Mouse (Mus musculus): ENCODE results near the gene Rnf113a2. TPM values are rescaled to one million over a fixed set of nuclear protein-coding genes. Genes with fewer than 3 reads are reported as not detected.

The Rnf113a2 gene
- total RNA-seq, 2 experiments from 2014 or later: 14.3 to 20.2 TPM

GRCm38 (mm10) chr12:84407874-84408818 is 8.8 kb upstream of the Rnf113a2 start:
- no peak for DNase-seq (ENCODE audit: low spot score in 2 of 2)

DNA sequence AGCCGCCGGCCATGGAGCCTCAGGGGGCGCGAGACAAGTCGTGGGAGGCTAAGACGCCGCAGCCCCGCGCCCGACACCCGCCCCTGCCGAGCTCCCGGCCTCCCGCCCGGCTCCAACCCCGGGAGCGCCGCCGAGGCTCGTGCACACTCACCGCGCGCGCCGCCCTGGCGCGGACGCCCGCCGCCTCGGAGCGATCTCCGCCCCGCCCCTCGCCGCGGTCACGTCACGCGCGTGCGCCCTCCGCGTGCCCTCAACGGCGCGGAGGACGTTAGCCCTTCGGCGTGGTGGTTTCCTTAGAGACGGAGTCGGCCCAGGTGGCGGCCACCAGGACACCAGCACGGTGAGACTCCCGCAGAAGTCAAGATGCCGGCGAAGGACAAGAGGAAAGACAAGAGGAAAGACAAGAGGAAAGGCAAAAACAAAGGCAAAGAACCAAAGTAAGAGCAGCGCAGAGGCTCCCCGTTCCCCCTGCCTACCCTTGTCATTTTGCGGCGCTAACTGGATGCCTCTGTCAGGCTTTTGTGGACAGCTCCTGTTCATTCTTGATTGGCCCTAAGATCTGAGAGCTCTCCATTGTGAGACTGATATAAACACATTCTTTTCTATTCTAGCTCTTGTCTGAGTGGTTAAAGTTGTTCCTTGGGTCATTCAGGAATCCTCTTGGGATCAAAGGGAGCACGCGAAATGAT is 8.0 kb upstream of the Rnf113a2 start, which contains the start of the genes Entpd5 and Bbof1:
Entpd5 (minus strand) TSS at position 211 of the 689 bp plus-strand sequence.
Bbof1 (plus strand) TSS at position 253 of the 689 bp plus-strand sequence.
- peak; percentile 91 to 93 for DNase-seq (ENCODE audit: low spot score in 2 of 2)

GRCm38 (mm10) chr12:84417605-84417922 is 568 bp downstream of the Rnf113a2 start:
- no peak for DNase-seq (ENCODE audit: low spot score in 2 of 2)

DNA sequence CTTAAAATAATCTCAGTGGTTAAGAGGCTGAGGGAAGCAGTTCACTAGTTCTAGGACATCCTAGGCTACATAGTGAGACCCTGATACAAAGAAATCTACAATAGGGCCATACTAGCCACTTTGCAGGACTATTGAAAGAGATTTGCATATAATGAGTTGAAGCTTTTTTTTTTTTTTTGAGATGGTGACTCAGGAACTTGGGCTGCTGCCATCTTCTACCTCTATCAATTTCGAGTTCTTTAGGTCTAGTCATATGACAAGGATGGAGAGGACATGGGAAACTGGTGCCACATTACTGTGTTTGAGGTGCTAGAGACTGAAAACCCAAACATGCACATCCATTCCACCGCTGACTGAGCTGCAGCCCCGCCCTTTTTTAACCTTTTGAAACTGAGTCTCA is 7.0 kb downstream of the Rnf113a2 start:
- no peak for DNase-seq (ENCODE audit: low spot score in 2 of 2)

DNA sequence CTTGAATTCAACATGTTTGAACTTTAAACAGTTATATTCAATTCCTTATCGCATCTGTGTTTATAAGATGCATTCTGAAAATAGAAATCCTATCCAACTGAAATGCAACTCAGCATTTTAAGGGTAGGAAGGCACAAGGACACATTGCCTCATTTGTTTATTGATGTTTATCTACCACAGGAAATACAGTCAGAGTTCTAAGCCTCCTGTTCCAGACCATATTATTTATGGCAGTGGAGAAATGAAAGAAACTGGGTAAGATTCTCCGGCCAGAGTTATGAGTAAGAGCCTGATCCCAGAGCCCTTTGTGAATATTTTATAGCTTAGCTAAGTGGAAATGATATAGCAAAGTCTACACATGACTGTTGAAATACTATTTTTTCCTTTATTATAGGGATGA is 12.8 kb downstream of the Rnf113a2 start:
- DNase-seq (ENCODE audit: low spot score in 2 of 2): no peak

- DNase-seq (ENCODE audit: low spot score in 2 of 2): no peak
Measured at GRCm38 (mm10) chr12:84438697-84439096, 21.7 kb downstream of the Rnf113a2 start.

DNA sequence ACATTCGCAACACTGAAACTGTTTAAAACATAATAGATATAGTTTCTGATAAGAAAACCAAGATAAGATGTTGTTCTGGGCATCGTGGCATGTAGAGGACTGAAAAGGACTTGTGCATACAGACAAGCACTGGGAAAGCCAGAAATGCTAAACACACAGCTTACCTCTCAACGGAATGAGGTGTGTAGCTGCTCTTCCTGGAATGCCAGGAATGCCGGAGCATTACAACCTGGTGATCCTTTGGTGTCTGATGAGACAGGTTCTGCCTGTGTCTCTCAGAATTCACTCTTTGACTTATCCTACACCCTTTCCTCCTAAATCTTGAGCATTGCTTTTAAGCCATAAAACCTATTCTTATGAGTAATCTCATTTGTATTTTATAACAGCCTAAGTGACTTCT is 25.5 kb downstream of the Rnf113a2 start:
- DNase-seq (ENCODE audit: low spot score in 2 of 2): no peak

- no peak for DNase-seq (ENCODE audit: low spot score in 2 of 2)
Measured at GRCm38 (mm10) chr12:84447386-84447785, 30.4 kb downstream of the Rnf113a2 start.

DNA sequence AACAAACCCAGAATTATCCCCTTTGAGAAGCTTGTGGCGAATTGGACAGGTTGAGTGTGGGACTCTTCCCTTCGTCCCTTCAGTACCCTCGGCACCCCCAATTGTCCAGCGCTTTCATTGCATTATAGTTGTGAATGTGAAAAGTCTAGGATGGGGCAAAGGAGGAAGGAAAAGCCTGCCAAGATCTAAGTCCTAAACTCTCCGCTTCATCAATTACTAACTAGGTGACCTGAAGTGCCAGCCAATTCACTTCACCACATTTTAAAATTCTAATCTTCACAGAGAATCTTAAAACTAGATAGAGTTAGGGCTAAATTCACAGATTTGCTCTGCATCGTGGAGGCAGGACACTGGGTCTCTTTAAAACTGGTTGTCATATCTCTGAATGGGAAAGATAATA is 31.2 kb downstream of the Rnf113a2 start:
- no peak for DNase-seq (ENCODE audit: low spot score in 2 of 2)

GRCm38 (mm10) chr12:84449887-84450286 is 32.9 kb downstream of the Rnf113a2 start:
- no peak for DNase-seq (ENCODE audit: low spot score in 2 of 2)

DNA sequence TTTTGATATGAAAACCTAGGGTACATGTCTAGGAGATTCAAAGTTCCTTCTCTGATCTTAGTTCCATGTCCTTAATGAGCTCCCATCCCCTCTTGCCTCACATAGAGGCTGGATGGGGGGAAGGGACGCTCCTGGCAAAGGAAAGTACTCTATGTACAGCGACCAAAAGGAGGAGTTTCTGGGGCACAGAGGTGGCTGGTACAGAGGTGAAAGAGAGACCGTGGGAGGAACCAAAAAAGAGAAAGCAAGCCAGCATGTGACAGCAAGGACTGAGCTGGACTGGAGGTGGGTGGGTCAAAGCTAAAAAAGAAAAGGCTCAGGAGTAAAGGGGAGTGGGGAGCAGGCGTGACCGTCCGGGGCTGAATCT is 33.3 kb downstream of the Rnf113a2 start:
- DNase-seq (ENCODE audit: low spot score in 2 of 2): no peak

DNA sequence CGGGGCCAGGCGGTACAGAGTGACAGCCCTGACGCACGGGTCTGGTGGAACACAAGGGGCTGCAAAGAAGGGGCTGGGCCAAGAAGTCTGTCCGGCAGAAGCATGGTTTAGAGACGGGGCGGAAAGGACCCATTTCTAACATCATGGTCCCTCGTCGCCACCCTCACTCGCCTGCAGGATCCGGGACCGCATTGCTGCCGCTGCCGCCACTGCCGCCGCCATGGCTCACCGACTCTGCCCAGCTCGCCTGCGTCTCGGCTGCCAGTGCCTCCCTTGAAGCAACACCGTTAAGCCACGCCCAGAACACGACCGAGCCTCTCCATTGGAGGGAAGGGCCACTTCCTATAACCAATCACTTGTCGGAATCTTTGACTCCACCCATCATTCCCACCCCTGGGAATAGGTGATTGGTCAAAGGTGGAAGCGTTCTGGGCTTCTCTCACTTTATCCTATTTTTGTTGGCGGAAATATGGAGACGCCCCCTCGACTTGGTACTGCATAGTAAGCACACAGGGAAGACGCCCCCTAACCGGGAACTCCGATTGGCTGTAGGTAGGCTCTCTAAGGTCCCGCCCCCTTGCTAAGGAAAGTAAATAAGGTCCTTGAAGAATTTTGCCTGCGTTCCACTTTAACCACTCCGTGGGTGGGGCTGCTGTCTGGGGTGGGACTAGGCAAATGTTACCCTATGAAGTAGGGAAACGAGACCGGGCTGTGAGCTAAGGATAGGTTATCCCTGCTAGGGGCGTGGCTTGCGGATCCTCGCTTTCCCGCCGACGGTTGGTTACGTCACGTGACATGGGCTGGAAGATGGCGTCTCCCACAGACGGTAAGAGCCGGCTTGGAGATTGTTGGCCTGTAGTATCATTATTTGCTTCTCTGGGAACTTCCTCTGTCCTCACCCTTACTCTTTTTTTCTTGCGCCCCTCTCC is 34.0 kb downstream of the Rnf113a2 start, which contains the start of the genes Aldh6a1 and Lin52:
Aldh6a1 (minus strand) TSS at position 287 of the 929 bp plus-strand sequence.
Lin52 (plus strand) TSS at position 705 of the 929 bp plus-strand sequence.
- peak; percentile 88 to 90 for DNase-seq (ENCODE audit: low spot score in 2 of 2)

DNA sequence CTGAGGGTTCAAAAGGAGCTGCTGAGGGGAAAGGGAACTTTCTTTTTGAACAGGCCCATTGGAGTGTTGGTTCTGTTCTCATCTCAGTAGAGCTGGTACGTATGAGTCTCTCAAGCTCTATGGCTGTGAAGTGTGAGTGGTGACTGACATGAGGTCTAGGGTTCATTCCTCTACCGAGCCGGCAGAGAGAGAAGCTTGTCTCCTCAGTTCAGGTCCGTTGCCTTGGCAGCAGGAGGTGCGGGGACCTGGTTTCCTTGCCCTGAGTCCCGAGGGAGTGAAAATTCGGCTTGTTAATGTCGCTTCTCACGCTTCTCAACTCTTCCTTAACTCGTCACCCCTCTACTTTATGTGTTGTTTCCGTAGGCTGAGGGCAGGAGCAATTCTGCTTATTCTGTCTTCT is 34.8 kb downstream of the Rnf113a2 start:
- no peak for DNase-seq (ENCODE audit: low spot score in 2 of 2)

GRCm38 (mm10) chr12:84456911-84457310 is 39.9 kb downstream of the Rnf113a2 start:
- no peak for DNase-seq (ENCODE audit: low spot score in 2 of 2)

GRCm38 (mm10) chr12:84459845-84460244 is 42.8 kb downstream of the Rnf113a2 start:
- DNase-seq (ENCODE audit: low spot score in 2 of 2): no peak

DNA sequence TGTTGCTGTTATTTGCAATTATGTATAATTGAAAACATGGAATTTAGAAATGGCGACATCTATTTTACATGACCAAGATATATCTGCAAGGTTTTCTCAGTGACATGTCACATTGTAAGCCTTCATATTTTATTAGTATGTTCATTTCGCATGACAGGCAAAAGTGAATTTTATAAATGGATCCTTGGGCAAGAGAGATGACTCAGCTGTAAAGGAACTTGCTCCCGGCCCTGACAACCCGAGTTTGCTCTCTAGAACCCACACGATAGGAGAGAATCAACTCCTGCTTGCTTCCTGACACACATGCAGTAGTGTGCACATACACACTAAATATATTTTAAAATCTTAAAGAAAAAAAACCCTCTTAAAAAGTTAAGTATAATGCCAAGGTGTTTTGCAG is 44.4 kb downstream of the Rnf113a2 start:
- DNase-seq (ENCODE audit: low spot score in 2 of 2): no peak

DNA sequence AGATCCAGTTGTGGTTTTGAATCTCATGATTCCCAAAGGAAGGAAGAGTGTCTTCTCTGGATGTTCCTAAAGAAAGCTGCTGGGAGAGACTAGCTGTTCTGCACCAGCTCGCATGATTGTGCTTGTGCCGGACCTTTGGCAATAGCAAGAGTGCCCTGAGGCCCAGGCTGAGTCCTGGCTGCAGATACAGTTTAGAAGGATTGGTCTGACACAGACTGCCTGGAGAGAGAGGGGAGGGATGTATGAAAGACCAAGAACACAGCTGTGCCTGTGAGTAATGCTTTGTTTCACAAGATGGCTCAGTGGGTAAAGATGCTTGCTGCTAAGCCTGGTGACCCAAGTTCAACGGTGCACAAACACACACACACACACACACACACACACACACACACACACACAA is 45.9 kb downstream of the Rnf113a2 start:
- no peak for DNase-seq (ENCODE audit: low spot score in 2 of 2)

Data from adrenal gland, adult 18-20 months (tissue).